Mouse (Mus musculus) neural tube, embryonic 14.5 days (tissue): ENCODE measurements around the gene Ckap2l. TPM values are rescaled to one million over a fixed set of nuclear protein-coding genes. Genes with fewer than 3 reads are reported as not detected.
A peak's percentile ranks its signal among the peaks of the same experiment; 100 is the strongest.

Experiments
- ATAC-seq: fragments of 200-750 bp; cut with Nextera tagmentation; 2 replicates; pipeline ENCODE4 v1.8.0; 2017; ENCODE audit warnings: low read depth, mild to moderate bottlenecking, moderate TSS enrichment, moderate library complexity
- H3K27ac ChIP-seq: fragments of 300-500 bp; sonication (generic); 2 replicates; pipeline ENCODE4 v1.5.1; 2014; ENCODE audit warnings: low read depth, mild to moderate bottlenecking, control low read depth, low read length, moderate library complexity, mixed read lengths
- H3K27me3 ChIP-seq: fragments of 300-500 bp; sonication (generic); 2 replicates; pipeline ENCODE4 v1.6.1; 2014; ENCODE audit warnings: low read length; ENCODE audit not compliant: control insufficient read depth, insufficient read depth
- H3K36me3 ChIP-seq: fragments of 300-500 bp; sonication (generic); 2 replicates; pipeline ENCODE4 v1.6.1; 2014; ENCODE audit warnings: low read length, mixed read lengths; ENCODE audit not compliant: control insufficient read depth, insufficient read depth
- H3K4me1 ChIP-seq: fragments of 300-500 bp; sonication (generic); 2 replicates; pipeline ENCODE4 v1.6.1; 2014; ENCODE audit warnings: low read length; ENCODE audit not compliant: control insufficient read depth, insufficient read depth
- H3K4me2 ChIP-seq: fragments of 300-500 bp; sonication (generic); 2 replicates; pipeline ENCODE4 v1.6.1; 2014; ENCODE audit warnings: mild to moderate bottlenecking, low read depth, low read length, control low read depth
- H3K4me3 ChIP-seq: fragments of 300-500 bp; sonication (generic); 2 replicates; pipeline ENCODE4 v1.5.1; 2014; ENCODE audit warnings: low read depth, low read length, control low read depth, mixed read lengths
- H3K9ac ChIP-seq: fragments of 300-500 bp; sonication (generic); replicated peaks from 2 replicates; pipeline ENCODE4 v1.6.1; 2014; ENCODE audit warnings: low read depth, mild to moderate bottlenecking, control low read depth, low read length, mixed read lengths
- H3K9me3 ChIP-seq: fragments of 300-500 bp; sonication (generic); 2 replicates; pipeline ENCODE4 v1.6.1; 2016; ENCODE audit warnings: low read length; ENCODE audit not compliant: control insufficient read depth
- WGBS: fragments of 180-500 bp; shearing (Covaris S2); extraction: QIAGEN DNeasy Blood & Tissue Kit; methylation state at CpG from one replicate; pipeline ENCODE4 v1.1.7; 2014; 5-methylcytosine and 5-hydroxymethylcytosine counted together
- polyA plus RNA-seq: library from polyadenylated mRNA; unstranded; fragments of >200 nt; fragmentation: Nextera tagmentation; extraction: Ambion mirVana; gene quantifications from 2 replicates; pipeline ENCODE4 v1.2.1, GENCODE M21; 2014

Ckap2l gene
- polyA plus RNA-seq, 1 experiment from 2014 or later = 4.8 TPM

DNA sequence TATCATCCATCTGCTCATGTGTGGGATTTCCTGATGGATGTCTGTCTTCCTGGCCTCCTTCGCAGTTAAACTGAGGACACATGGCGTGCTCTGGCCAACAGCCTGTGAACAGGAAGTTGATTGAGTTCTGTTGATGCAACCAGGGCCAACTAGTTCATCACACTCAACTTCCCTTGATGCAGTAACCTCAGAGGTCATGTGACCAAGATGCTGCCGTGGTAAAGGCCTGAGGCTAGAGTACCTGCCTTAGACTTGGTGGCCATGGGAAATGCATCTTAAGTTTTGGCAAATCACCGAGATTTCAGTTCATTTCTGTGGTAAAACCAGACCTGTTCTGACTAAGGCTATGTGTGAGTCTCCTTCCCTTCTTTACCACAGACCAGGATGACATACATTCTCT lies 18.8 kb upstream of the Ckap2l start:
- no peaks in the 10 kb centered on the region for H3K9me3 ChIP-seq
- no peaks in the 10 kb centered on the region for H3K36me3 ChIP-seq
- H3K27ac ChIP-seq = no peak overlapping the region
- ATAC-seq = no peak
- H3K4me1 ChIP-seq = no peaks in the 10 kb centered on the region
- 79% methylated on average over 4 of the region's 4 CpGs for WGBS
- no peak overlapping the region for H3K4me3 ChIP-seq
- H3K4me2 ChIP-seq = no peak overlapping the region
- H3K9ac ChIP-seq = no peak overlapping the region
- no peaks in the 10 kb centered on the region for H3K27me3 ChIP-seq

GRCm38 (mm10) chr2:129314880-129315279 lies 17.9 kb upstream of the Ckap2l start:
- no peak overlapping the region for H3K4me3 ChIP-seq
- ATAC-seq = no peak
- WGBS = 83% methylated on average over 6 of the region's 6 CpGs
- H3K27me3 ChIP-seq = no peaks in the 10 kb centered on the region
- H3K9me3 ChIP-seq = no peaks in the 10 kb centered on the region
- no peaks in the 10 kb centered on the region for H3K4me1 ChIP-seq
- H3K9ac ChIP-seq = no peak overlapping the region
- H3K27ac ChIP-seq = no peak overlapping the region
- no peak overlapping the region for H3K4me2 ChIP-seq
- no peaks in the 10 kb centered on the region for H3K36me3 ChIP-seq

DNA sequence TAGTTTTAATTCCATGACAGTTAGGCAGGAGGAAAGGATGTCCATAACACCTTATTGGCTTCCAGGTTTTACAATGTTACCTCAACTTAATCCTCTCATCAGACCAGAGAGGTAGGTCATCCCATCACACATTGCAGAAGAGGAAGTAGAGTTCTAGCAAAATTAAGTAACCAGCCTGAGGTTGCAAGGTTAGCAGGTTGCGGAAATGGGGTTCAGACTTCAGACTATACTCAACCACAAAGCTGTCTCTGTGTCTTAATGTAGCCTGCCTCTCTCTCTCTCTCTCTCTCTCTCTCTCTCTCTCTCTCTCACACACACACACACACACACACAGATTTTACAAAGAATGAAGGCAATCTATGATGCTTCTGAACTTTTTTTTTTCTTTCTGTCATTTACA lies 16.9 kb upstream of the Ckap2l start:
- Histone ChIP-seq H3K9me3 (no peaks in the 10 kb centered on the region), H3K4me3 (no peak overlapping the region), H3K9ac (no peak overlapping the region), H3K36me3 (no peaks in the 10 kb centered on the region), H3K4me2 (no peak overlapping the region), H3K27me3 (no peaks in the 10 kb centered on the region), H3K4me1 (no peaks in the 10 kb centered on the region), H3K27ac (no peak overlapping the region)
- ATAC-seq = no peak
- 88% methylated on average over 1 of the region's 1 CpGs for WGBS

- Histone ChIP-seq H3K36me3 (no peaks in the 10 kb centered on the region), H3K27me3 (no peaks in the 10 kb centered on the region), H3K27ac (no peak within 1 kb of the TSS), H3K4me2 (no peak within 1 kb of the TSS), H3K9ac (no peak within 1 kb of the TSS), H3K9me3 (no peaks in the 10 kb centered on the region), H3K4me3 (no peak within 1 kb of the TSS), H3K4me1 (no peaks in the 10 kb centered on the region)
- 84% methylated on average over 7 of the region's 7 CpGs for WGBS
- ATAC-seq = no peak
Measured at GRCm38 (mm10) chr2:129309836-129310235, 12.8 kb upstream of the Ckap2l start, which contains the start of gene Il1a. Il1a (minus strand) TSS chr2:129309972.

DNA sequence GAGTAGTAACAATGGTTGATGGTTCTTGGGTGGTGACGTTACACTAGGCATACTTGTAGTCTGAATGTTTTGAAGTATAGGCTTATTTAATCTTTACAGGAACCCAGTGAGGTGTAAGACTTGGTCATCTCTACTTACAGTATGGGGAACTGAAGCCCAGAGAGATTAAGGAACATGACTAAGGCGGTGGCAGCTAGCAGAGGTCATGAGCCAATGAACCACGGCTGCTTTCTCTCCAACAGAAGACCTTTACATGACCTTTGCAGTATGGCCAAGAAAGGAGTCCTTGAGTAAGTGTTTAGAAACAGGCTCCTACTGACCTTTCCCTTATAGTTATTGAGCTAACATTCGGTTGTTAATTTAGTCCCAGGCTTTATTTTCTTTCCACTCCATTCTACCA lies 9.0 kb upstream of the Ckap2l start:
- no peak overlapping the region for H3K27ac ChIP-seq
- H3K4me1 ChIP-seq = no peaks in the 10 kb centered on the region
- 79% methylated on average over 4 of the region's 4 CpGs for WGBS
- H3K36me3 ChIP-seq = no peaks in the 10 kb centered on the region
- no peaks in the 10 kb centered on the region for H3K9me3 ChIP-seq
- H3K27me3 ChIP-seq = no peaks in the 10 kb centered on the region
- ATAC-seq = no peak
- H3K4me2 ChIP-seq = no peak overlapping the region
- H3K9ac ChIP-seq = no peak overlapping the region
- H3K4me3 ChIP-seq = no peak overlapping the region

GRCm38 (mm10) chr2:129297589-129297982 lies 574 bp upstream of the Ckap2l start:
- no peaks in the 10 kb centered on the region for H3K9me3 ChIP-seq
- peak; percentile 78 for ATAC-seq
- H3K9ac ChIP-seq = peak overlapping the region; percentile 84

DNA sequence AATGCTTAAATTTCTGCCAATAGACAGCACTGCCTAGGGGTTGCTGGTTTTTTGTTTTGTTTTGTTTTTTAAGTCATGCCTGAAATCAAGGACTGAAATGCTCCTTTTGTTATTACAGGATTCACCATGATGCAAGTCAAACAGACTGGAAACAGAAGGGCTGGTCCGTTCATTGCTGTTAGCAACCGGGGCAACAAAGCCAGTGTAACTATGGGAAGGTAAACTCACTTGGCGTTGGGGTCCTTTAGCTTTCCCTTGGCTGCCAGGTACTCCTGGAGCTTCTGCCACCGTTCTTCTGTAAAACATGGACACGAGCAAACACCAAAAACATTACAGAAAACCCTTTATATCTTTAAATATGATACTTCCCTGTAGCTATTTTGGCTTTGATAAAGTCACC lies 926 bp downstream of the Ckap2l start:
- Histone ChIP-seq H3K9me3 (no peaks in the 10 kb centered on the region), H3K9ac (no peak overlapping the region), H3K36me3 (no peaks in the 10 kb centered on the region), H3K4me3 (peak overlapping the region; percentile 69; the same call in 1 of the 2 replicates), H3K27ac (no peak overlapping the region), H3K27me3 (no peaks in the 10 kb centered on the region), H3K4me1 (peaks cover 5% of the 10 kb centered on the region; the same call in 1 of the 2 replicates), H3K4me2 (peak overlapping the region; percentile 79; the same call in 1 of the 2 replicates)
- no peak for ATAC-seq
- 55% methylated on average over 5 of the region's 5 CpGs for WGBS

More at GRCm38 (mm10) chr2:129297589-129297982, 574 bp upstream of the Ckap2l start:
- peaks cover 5% of the 10 kb centered on the region; the same call in 1 of the 2 replicates for H3K4me1 ChIP-seq
- H3K27me3 ChIP-seq = no peaks in the 10 kb centered on the region
- WGBS = 2% methylated on average over 10 of the region's 10 CpGs
- H3K4me2 ChIP-seq = peak overlapping the region; percentile 57
- no peaks in the 10 kb centered on the region for H3K36me3 ChIP-seq
- peak overlapping the region; percentile 69 for H3K4me3 ChIP-seq
- peak overlapping the region; percentile 96 for H3K27ac ChIP-seq

DNA sequence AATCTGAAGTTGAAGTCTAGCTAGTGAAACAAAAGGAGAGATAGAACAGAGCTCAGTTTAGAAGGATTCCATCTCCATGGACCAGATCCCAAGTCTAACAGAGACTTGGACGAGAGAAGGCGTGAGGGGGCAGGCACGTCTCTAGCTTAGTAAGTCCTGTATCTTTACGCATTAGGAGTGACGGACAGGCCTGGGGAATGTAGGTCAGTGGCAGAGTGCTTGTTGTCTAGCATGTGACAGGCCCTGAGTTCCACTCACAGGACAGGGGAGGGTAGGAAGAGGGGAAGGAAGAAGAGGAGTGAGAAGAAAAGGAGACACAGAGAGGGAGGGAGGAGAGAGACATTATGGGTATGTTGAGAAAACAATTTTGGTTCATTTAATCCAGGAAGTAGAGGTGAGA lies 1.9 kb downstream of the Ckap2l start:
- Histone ChIP-seq H3K27me3 (no peaks in the 10 kb centered on the region), H3K9ac (no peak overlapping the region), H3K36me3 (no peaks in the 10 kb centered on the region), H3K27ac (no peak overlapping the region), H3K4me1 (peaks cover 5% of the 10 kb centered on the region; the same call in 1 of the 2 replicates), H3K4me3 (no peak overlapping the region), H3K9me3 (no peaks in the 10 kb centered on the region), H3K4me2 (no peak overlapping the region)
- WGBS = 95% methylated on average over 5 of the region's 5 CpGs
- no peak for ATAC-seq

DNA sequence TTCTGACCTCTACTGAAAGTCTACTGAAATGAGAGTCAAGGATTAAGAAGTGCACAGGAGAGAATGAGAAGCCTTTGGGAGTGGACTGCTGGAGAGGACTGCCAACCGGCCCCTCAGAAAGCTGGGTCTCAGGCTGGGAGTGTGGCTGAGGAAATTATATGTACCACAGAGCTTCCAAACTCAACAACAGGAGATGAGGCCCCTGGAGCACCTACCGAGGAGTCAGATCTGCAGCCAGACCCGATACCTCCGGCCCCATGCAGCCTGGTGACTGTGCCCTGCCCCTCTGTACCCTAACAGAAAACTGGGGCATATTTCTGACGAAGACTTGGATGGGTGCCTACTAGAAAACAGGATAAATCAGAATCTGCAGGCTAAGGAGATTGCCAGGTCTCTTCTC lies 23.2 kb downstream of the Ckap2l start:
- H3K4me3 ChIP-seq = no peak overlapping the region
- no peaks in the 10 kb centered on the region for H3K27me3 ChIP-seq
- WGBS = 95% methylated on average over 5 of the region's 5 CpGs
- H3K9me3 ChIP-seq = no peaks in the 10 kb centered on the region
- no peaks in the 10 kb centered on the region for H3K36me3 ChIP-seq
- H3K4me2 ChIP-seq = no peak overlapping the region
- H3K27ac ChIP-seq = no peak overlapping the region
- H3K9ac ChIP-seq = no peak overlapping the region
- no peak for ATAC-seq
- H3K4me1 ChIP-seq = no peaks in the 10 kb centered on the region
